Mouse (Mus musculus): ENCODE data around the gene Fam3c. TPM values are rescaled to one million over a fixed set of nuclear protein-coding genes. Genes with fewer than 3 reads are reported as not detected.

The Fam3c gene
- polyA plus RNA-seq, 1 experiment from 2014 or later, result 40.1 TPM

DNA sequence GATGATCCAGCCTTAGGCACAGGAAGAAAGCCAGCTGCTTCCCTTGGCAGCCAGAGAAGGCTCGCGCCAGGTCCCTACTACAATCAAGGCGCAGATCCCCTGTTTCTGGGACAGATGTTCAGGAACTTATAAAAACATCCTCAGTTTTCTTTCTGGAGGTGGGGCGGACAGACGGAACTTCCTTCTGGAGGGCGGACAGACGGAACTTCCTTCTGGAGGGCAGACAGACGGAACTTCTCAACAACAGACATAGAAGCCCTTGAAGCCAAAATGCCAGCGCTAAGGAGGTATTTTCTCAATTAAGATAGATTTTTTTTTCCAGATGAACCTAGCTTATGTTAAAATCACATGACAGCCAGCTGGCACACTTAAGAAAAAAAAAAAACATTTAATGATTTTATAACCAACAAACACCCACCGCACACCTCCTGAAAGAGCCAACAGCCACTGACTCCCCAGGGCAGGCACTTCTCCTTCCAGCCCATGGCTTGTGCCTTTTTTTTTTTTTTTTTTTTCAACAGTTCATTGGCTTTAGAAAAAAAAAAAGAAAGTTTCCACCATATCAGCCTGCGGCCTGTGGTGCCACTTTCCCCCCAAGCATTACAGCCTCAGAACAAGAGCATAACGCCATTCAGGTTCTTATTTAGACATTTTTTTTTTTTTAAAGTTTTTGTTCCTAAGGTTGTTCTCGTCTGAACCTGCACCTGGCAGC lies 34.8 kb upstream of the Fam3c start:
- ATAC-seq (ENCODE audit: insufficient number of reproducible peaks, low FRiP score, low TSS enrichment, low read depth) (no peak), DNase-seq (ENCODE audit: low spot score) (no peak)
- Histone ChIP-seq H3K9ac (ENCODE audit: low read length) (no peak overlapping the region), H3K27ac (replicated peaks; ENCODE audit: low read depth, low read length) (no peak overlapping the region), H3K4me3 (ENCODE audit: low read depth, low read length) (no peak overlapping the region), H3K4me1 (ENCODE audit: control insufficient read depth, insufficient read depth, low read length) (no peaks in the 10 kb centered on the region), H3K9me3 (ENCODE audit: control insufficient read depth, low read length) (no peaks in the 10 kb centered on the region), H3K27me3 (ENCODE audit: control insufficient read depth, insufficient read depth, low read length) (no peaks in the 10 kb centered on the region), H3K4me2 (ENCODE audit: low read depth, severe bottlenecking) (no peak overlapping the region), H3K36me3 (ENCODE audit: control insufficient read depth, insufficient read depth, low read length) (no peaks in the 10 kb centered on the region)
- WGBS, result 83% methylated on average over 13 of the region's 13 CpGs

GRCm38 (mm10) chr6:22385254-22385870 lies 29.3 kb upstream of the Fam3c start:
- H3K4me2 ChIP-seq (ENCODE audit: low read depth, severe bottlenecking), result no peak overlapping the region
- H3K27me3 ChIP-seq (ENCODE audit: control insufficient read depth, insufficient read depth, low read length), result no peaks in the 10 kb centered on the region
- H3K36me3 ChIP-seq (ENCODE audit: control insufficient read depth, insufficient read depth, low read length), result no peaks in the 10 kb centered on the region
- H3K9ac ChIP-seq (ENCODE audit: low read length), result no peak overlapping the region
- DNase-seq (ENCODE audit: low spot score) (no peak), ATAC-seq (ENCODE audit: insufficient number of reproducible peaks, low FRiP score, low TSS enrichment, low read depth) (no peak)
- H3K4me1 ChIP-seq (ENCODE audit: control insufficient read depth, insufficient read depth, low read length), result no peaks in the 10 kb centered on the region
- no peaks in the 10 kb centered on the region for H3K9me3 ChIP-seq (ENCODE audit: control insufficient read depth, low read length)
- no peak overlapping the region for H3K27ac ChIP-seq (replicated peaks; ENCODE audit: low read depth, low read length)
- H3K4me3 ChIP-seq (ENCODE audit: low read depth, low read length), result no peak overlapping the region
- 83% methylated on average over 5 of the region's 5 CpGs for WGBS

GRCm38 (mm10) chr6:22380269-22380668 lies 24.2 kb upstream of the Fam3c start:
- no peak for ATAC-seq (ENCODE audit: insufficient number of reproducible peaks, low FRiP score, low TSS enrichment, low read depth)
- 96% methylated on average over 3 of the region's 3 CpGs for WGBS
- H3K4me2 ChIP-seq (ENCODE audit: low read depth, severe bottlenecking), result no peak overlapping the region

DNA sequence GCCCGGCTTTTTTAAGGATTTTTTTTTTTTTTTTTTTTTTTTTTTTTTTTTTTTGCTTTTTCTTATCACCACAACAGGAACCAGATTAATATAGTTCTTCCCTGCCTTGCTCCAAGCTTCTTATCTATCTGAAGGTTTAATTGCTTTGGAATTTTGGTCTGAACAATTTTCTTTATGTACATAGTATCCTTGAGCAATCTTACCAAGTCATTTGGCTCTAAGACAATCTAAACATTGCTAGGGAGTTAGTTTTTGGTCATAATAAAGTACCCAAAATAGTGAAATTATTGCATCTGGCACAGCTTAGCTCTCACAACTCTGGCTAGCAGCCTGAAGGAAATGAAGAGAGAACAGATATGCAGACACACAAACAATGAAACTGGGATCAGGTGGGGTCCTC lies 23.8 kb upstream of the Fam3c start:
- WGBS, result 100% methylated on average over 1 of the region's 1 CpGs
- Histone ChIP-seq H3K4me3 (ENCODE audit: low read depth, low read length) (no peak overlapping the region), H3K27ac (replicated peaks; ENCODE audit: low read depth, low read length) (no peak overlapping the region), H3K4me2 (ENCODE audit: low read depth, severe bottlenecking) (no peak overlapping the region), H3K27me3 (ENCODE audit: control insufficient read depth, insufficient read depth, low read length) (no peaks in the 10 kb centered on the region), H3K4me1 (ENCODE audit: control insufficient read depth, insufficient read depth, low read length) (no peaks in the 10 kb centered on the region), H3K9ac (ENCODE audit: low read length) (no peak overlapping the region), H3K9me3 (ENCODE audit: control insufficient read depth, low read length) (no peaks in the 10 kb centered on the region), H3K36me3 (ENCODE audit: control insufficient read depth, insufficient read depth, low read length) (no peaks in the 10 kb centered on the region)
- no peak for ATAC-seq (ENCODE audit: insufficient number of reproducible peaks, low FRiP score, low TSS enrichment, low read depth)
- DNase-seq (ENCODE audit: low spot score), result no peak

More at GRCm38 (mm10) chr6:22380269-22380668, 24.2 kb upstream of the Fam3c start:
- no peaks in the 10 kb centered on the region for H3K4me1 ChIP-seq (ENCODE audit: control insufficient read depth, insufficient read depth, low read length)
- H3K27me3 ChIP-seq (ENCODE audit: control insufficient read depth, insufficient read depth, low read length), result no peaks in the 10 kb centered on the region
- no peaks in the 10 kb centered on the region for H3K36me3 ChIP-seq (ENCODE audit: control insufficient read depth, insufficient read depth, low read length)
- no peak overlapping the region for H3K27ac ChIP-seq (replicated peaks; ENCODE audit: low read depth, low read length)
- no peak overlapping the region for H3K9ac ChIP-seq (ENCODE audit: low read length)
- DNase-seq (ENCODE audit: low spot score), result no peak
- H3K9me3 ChIP-seq (ENCODE audit: control insufficient read depth, low read length), result no peaks in the 10 kb centered on the region
- no peak overlapping the region for H3K4me3 ChIP-seq (ENCODE audit: low read depth, low read length)

DNA sequence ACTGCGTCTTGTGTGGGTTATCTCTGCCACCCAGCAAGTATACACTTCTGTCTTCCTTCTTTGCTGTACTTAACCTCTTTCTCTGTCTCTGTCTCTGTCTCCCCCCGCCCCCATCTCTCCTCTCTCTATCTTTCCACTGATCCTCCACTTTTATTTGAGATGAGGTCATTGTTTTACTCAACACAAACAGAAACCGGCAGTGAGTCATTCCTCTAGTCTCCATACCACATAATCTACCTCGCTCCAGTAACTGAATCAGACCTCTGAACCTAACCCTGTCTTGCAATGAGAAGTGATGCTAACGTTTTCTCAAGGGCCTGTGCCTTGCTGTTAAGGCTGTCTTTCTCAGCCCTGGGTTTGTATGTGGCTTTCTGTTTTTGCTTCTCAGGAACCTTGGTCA lies 22.4 kb upstream of the Fam3c start:
- H3K4me2 ChIP-seq (ENCODE audit: low read depth, severe bottlenecking), result no peak overlapping the region
- no peaks in the 10 kb centered on the region for H3K4me1 ChIP-seq (ENCODE audit: control insufficient read depth, insufficient read depth, low read length)
- H3K27ac ChIP-seq (replicated peaks; ENCODE audit: low read depth, low read length), result no peak overlapping the region
- no peak overlapping the region for H3K4me3 ChIP-seq (ENCODE audit: low read depth, low read length)
- no peaks in the 10 kb centered on the region for H3K36me3 ChIP-seq (ENCODE audit: control insufficient read depth, insufficient read depth, low read length)
- H3K9ac ChIP-seq (ENCODE audit: low read length), result no peak overlapping the region
- ATAC-seq (ENCODE audit: insufficient number of reproducible peaks, low FRiP score, low TSS enrichment, low read depth) (no peak), DNase-seq (ENCODE audit: low spot score) (no peak)
- H3K27me3 ChIP-seq (ENCODE audit: control insufficient read depth, insufficient read depth, low read length), result no peaks in the 10 kb centered on the region
- WGBS, result 80% methylated on average over 5 of the region's 5 CpGs
- no peaks in the 10 kb centered on the region for H3K9me3 ChIP-seq (ENCODE audit: control insufficient read depth, low read length)

DNA sequence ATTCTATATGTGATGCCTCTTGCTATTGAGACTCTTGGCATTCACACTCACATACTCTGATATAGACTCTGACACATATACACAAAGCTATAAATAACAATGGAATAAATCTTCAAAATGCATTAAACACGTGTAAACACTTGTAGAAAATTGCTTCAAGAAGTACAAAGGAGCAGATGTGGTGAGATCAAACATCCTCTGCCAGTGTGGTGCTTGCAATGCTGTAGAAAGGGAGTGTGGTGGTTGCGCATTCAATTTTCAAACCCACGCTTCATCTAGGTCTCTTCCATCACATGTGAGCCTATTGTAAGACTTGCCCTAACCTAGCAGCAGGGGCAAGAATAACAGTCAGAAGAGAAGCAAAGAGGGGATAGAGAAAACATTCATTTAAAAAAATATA lies 18.7 kb upstream of the Fam3c start:
- WGBS, result 82% methylated on average over 3 of the region's 3 CpGs
- Histone ChIP-seq H3K4me2 (ENCODE audit: low read depth, severe bottlenecking) (no peak overlapping the region), H3K27ac (replicated peaks; ENCODE audit: low read depth, low read length) (no peak overlapping the region), H3K4me1 (ENCODE audit: control insufficient read depth, insufficient read depth, low read length) (no peaks in the 10 kb centered on the region), H3K9me3 (ENCODE audit: control insufficient read depth, low read length) (no peaks in the 10 kb centered on the region), H3K36me3 (ENCODE audit: control insufficient read depth, insufficient read depth, low read length) (no peaks in the 10 kb centered on the region), H3K4me3 (ENCODE audit: low read depth, low read length) (no peak overlapping the region), H3K9ac (ENCODE audit: low read length) (no peak overlapping the region), H3K27me3 (ENCODE audit: control insufficient read depth, insufficient read depth, low read length) (no peaks in the 10 kb centered on the region)
- ATAC-seq (ENCODE audit: insufficient number of reproducible peaks, low FRiP score, low TSS enrichment, low read depth), result no peak
- no peak for DNase-seq (ENCODE audit: low spot score)

DNA sequence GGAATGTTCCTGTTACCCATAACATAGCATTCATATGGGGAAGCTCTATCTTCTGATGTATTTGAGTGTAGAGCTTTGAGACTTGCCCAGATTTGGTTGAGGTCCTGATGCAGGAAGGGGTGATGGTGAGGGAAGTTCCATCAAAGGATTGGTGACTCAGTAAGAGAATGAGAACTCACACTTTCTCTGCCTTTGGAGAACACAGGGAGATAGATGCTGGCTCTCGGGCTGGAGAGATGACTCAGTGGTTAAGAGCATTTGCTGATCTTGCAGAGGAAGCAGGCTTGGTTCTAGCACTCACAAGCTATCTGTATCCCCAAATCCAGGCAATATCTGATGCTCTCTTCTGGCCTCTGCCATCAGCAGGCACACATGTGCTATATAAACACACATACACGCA lies 17.4 kb upstream of the Fam3c start:
- Histone ChIP-seq H3K27ac (replicated peaks; ENCODE audit: low read depth, low read length) (no peak overlapping the region), H3K36me3 (ENCODE audit: control insufficient read depth, insufficient read depth, low read length) (no peaks in the 10 kb centered on the region), H3K9ac (ENCODE audit: low read length) (no peak overlapping the region), H3K9me3 (ENCODE audit: control insufficient read depth, low read length) (no peaks in the 10 kb centered on the region), H3K4me2 (ENCODE audit: low read depth, severe bottlenecking) (no peak overlapping the region), H3K4me1 (ENCODE audit: control insufficient read depth, insufficient read depth, low read length) (no peaks in the 10 kb centered on the region), H3K4me3 (ENCODE audit: low read depth, low read length) (no peak overlapping the region), H3K27me3 (ENCODE audit: control insufficient read depth, insufficient read depth, low read length) (no peaks in the 10 kb centered on the region)
- 83% methylated on average over 2 of the region's 2 CpGs for WGBS
- ATAC-seq (ENCODE audit: insufficient number of reproducible peaks, low FRiP score, low TSS enrichment, low read depth) (no peak), DNase-seq (ENCODE audit: low spot score) (no peak)

DNA sequence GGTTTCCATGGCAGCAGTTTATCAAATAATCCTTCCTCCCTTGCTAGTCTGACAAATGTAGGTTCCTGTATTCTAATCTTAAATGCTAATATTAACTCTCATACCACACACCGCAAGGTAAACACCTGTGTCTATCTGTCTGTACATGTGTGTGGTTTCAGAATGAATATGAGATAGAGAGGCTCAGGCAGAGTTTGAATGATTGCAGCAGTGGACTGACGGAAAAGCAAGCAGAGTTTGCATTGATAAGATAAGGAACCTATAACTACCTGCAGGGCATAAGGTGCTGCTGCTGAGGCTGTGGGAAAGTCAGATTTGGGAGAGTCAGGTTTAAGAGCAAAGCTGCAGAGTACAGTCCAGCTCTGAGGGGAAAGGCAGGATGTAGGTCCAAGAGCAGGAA lies 10.9 kb upstream of the Fam3c start:
- no peaks in the 10 kb centered on the region for H3K36me3 ChIP-seq (ENCODE audit: control insufficient read depth, insufficient read depth, low read length)
- no peaks in the 10 kb centered on the region for H3K27me3 ChIP-seq (ENCODE audit: control insufficient read depth, insufficient read depth, low read length)
- no peaks in the 10 kb centered on the region for H3K4me1 ChIP-seq (ENCODE audit: control insufficient read depth, insufficient read depth, low read length)
- ATAC-seq (ENCODE audit: insufficient number of reproducible peaks, low FRiP score, low TSS enrichment, low read depth), result no peak
- H3K4me2 ChIP-seq (ENCODE audit: low read depth, severe bottlenecking), result no peak overlapping the region
- H3K27ac ChIP-seq (replicated peaks; ENCODE audit: low read depth, low read length), result no peak overlapping the region
- DNase-seq (ENCODE audit: low spot score), result no peak
- H3K9me3 ChIP-seq (ENCODE audit: control insufficient read depth, low read length), result no peaks in the 10 kb centered on the region
- WGBS, result 92% methylated on average over 2 of the region's 2 CpGs
- H3K9ac ChIP-seq (ENCODE audit: low read length), result no peak overlapping the region
- H3K4me3 ChIP-seq (ENCODE audit: low read depth, low read length), result no peak overlapping the region

DNA sequence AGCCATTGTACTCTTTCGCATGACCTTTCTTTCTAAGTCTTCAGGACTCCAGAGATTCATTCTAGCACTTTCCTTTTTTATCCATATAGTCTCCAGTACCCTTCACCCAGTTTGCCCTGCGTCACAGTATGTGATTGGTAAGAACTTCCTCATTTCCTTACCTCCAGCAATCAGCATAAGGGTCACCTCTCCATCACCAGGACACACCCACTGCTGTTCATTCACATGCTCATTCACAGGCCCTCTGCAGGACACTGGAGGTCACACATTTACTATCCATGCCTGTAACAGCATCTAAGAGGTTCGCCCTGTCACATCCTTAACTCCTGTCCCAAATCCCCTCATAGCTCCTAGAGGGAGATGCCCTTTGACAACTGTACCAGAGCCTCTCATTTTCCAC lies 7.5 kb upstream of the Fam3c start:
- H3K9ac ChIP-seq (ENCODE audit: low read length), result no peak overlapping the region
- H3K4me2 ChIP-seq (ENCODE audit: low read depth, severe bottlenecking), result no peak overlapping the region
- no peak overlapping the region for H3K27ac ChIP-seq (replicated peaks; ENCODE audit: low read depth, low read length)
- H3K27me3 ChIP-seq (ENCODE audit: control insufficient read depth, insufficient read depth, low read length), result no peaks in the 10 kb centered on the region
- ATAC-seq (ENCODE audit: insufficient number of reproducible peaks, low FRiP score, low TSS enrichment, low read depth), result no peak
- no peak for DNase-seq (ENCODE audit: low spot score)
- WGBS, result 81% methylated on average over 3 of the region's 3 CpGs
- H3K4me3 ChIP-seq (ENCODE audit: low read depth, low read length), result no peak overlapping the region
- no peaks in the 10 kb centered on the region for H3K36me3 ChIP-seq (ENCODE audit: control insufficient read depth, insufficient read depth, low read length)
- no peaks in the 10 kb centered on the region for H3K4me1 ChIP-seq (ENCODE audit: control insufficient read depth, insufficient read depth, low read length)
- H3K9me3 ChIP-seq (ENCODE audit: control insufficient read depth, low read length), result no peaks in the 10 kb centered on the region

Data from limb, embryonic 11.5 days (tissue).